Mouse (Mus musculus) c-Kit-positive CD71-positive TER-119-positive erythroid progenitor cells, embryonic 14.5 days (primary cell): Measurements from ENCODE around the gene Dhdh.
"Not testable (repeated sequence)": the region's sequence is repeated elsewhere in the genome, so short reads cannot be mapped to it uniquely, and the experiment has no call there.

Source experiments
- DNase-seq: peaks from one replicate; pipeline ENCODE4 v3.0.0-alpha.2; 2013; ENCODE audit warnings: low spot score

Dhdh gene

GRCm38 (mm10) chr7:45475291-45475969 lies 13.2 kb downstream of the Dhdh start:
- DNase-seq = no peak

- DNase-seq = peak; percentile 78
Observed at GRCm38 (mm10) chr7:45470869-45471268, 17.7 kb downstream of the Dhdh start.

DNA sequence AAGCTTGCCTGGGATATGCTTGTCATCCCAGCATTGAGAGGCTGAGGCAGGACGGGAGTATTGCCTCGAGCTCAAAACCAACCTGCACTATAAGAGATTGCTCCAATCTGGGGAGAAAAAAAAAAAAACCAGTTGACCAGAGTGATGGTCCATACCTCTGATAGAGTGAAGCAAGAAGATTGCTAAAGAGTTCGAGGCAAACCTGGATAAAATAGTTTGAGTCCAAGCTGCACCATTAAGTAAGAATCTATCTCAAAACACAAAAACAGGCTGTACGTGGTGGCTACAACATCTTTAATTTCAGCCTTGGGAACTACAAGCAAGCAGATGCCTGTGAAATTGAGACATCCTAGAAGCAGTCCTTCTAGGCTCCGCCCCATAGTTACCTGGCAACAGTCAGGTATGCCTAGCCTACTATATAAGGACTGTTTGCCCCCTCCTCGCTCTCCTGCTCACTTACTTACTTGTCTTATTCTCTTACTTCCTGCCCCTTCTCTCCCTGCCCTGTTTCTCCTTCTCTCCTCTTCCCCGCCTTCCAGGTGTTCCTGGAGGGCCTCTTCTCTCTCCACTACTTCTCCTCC lies 21.4 kb downstream of the Dhdh start:
- DNase-seq = no peak

- DNase-seq = peak; percentile 92
Observed at GRCm38 (mm10) chr7:45466283-45467089, 22.1 kb downstream of the Dhdh start, which contains the start of gene Bax. Gene Bax (minus strand): TSS chr7:45466898.

DNA sequence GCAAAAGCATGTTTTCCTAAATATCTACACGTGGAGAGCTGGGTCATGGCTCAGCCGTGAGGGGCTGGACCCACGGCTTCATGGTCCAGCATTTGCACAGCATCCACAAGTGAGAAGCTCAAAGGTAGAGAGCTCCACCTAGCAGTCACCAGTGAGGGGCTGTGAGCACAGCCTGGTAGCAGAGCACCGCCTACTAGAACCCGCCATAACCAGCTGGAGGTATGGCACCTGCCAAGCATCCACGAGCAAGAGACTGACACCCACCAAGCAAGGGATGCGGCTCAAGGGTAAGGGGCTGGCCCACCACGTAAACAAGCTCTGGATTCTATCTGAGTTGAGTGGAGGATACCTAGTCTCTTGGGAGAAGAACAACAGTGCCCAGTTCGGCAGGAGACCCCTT lies 23.1 kb downstream of the Dhdh start:
- DNase-seq = no peak

DNA sequence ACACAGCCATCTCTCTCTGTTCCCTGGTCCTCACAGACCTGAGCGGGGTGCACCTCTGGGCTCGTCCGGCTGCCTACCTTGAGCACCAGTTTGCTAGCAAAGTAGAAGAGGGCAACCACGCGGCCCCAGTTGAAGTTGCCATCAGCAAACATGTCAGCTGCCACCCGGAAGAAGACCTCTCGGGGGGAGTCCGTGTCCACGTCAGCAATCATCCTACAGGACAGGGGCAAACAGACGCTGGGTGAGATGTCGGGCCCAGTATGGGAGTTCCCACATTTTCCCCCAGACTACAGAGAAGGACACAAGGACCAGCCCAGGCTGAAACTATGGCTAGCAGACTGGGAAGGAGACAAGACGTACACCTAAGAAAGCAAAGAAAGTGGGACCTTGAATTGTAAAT lies 23.5 kb downstream of the Dhdh start:
- DNase-seq = no peak

GRCm38 (mm10) chr7:45463987-45464778 lies 24.4 kb downstream of the Dhdh start:
- no peak for DNase-seq

DNA sequence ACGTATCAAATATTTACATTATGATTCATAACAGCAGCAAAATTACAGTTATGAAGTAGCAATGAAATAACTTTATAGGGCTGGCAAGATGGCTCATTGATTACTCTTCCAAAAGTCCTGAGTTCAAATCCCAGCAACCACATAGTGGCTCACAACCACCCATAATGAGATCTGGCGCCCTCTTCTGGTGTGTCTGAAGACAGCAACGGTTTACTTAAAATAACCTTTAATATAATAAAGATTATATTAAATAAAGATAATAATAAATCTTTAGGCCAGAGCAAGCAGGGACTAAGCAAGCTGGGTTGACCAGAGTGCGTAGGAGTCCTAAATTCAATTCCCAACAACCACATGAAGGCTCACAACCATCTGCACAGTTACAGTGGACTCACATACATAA lies 25.7 kb downstream of the Dhdh start:
- not testable (repeated sequence) for DNase-seq

DNA sequence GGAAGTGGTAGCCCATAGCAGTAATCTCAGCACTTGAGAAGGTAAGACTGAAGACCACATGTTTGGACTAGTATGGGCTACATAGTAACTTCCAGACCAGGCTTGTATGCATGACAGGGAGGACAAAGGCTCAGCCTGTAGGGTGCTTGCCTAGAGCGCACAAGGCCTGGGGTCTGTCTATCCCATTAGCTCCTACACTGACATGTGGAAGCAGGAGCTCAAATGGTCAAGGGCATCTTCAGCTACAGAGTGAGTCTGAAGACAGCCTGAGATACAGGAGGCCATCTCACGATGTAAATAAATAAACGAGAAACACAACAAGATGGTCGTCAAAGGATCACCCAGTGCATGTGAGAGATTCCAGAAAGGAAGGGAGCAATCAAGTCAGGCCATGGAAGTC lies 26.3 kb downstream of the Dhdh start:
- DNase-seq = no peak

- no peak for DNase-seq
Observed at GRCm38 (mm10) chr7:45461781-45462180, 26.8 kb downstream of the Dhdh start.

GRCm38 (mm10) chr7:45461326-45461725 lies 27.3 kb downstream of the Dhdh start:
- no peak for DNase-seq

DNA sequence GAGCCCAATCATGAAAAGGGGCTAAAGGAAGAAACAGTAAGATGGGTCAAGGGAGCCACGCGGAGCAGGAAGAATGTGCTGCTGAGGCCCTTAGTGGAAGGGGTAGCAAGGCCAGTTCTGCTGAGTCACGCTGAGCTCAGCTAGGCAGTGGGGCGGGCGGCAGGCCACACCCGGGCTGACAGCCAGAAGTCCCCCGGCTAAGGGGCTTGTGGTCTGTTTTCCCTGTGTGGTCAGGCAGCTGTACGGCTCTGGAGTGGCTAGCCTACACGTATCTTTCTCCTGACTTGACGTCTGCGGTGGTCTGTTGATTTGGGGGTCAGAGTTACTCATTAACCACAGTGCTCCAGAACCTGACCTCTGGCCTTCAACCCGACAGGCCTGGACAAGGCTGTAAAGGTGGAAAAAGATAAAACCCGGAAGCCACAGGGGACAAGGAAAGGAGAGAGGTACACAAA lies 27.7 kb downstream of the Dhdh start:
- peak; percentile 88 for DNase-seq

DNA sequence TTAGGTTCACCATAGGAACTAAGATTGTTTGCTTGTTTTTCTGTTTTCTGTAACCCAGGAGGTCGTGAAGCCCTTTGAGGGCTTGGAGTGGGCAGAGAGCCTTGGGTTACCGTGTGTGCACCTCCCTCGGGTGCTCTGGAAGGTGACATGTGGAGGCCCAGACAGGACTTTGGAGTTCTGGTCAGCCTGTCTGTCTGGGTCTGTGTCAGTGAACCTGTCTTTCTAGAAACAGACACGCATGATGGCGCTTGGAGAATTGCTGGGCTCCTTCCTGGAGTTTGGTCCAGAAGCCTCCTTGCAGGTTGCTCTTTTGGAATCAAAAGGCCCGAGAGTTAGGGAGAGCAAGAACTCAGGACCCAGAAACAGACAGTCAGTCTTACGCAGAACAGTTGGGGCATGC lies 28.2 kb downstream of the Dhdh start:
- DNase-seq = no peak

DNA sequence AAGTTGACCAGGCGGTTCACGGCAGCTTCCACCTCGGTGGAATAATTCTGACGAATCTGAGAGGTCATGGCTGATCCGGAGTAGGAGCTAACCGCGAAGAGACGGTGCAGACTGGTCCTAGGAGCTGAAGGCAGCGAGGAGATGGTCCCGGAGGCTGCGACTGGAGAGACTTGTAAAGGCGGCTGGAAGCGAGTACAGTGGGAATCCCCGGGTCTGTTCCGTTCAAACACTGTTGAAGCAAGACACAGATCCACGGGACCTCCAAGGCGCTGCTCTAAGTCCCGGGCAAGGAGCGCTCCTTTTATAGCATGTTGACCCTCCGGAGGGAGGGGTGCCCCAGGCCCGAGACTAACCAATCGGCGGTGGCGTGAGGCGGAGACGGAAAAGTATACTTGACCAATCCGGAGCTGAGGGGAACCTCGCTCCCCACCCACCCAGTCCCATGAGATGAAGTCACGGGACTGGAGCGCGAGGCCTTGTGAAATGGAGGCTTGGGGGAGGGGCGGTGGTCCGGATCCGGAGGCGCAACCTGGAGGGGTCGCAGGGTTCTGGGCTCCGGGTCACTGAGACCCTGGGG lies 29.0 kb downstream of the Dhdh start, which contains the start of gene Ftl1:
Ftl1 (minus strand) TSS at position 321 of the 577 bp plus-strand sequence.
- peak; percentile 98 for DNase-seq

- peak; percentile 63 for DNase-seq
Observed at GRCm38 (mm10) chr7:45458748-45459563, 29.6 kb downstream of the Dhdh start.

- no peak for DNase-seq
Observed at GRCm38 (mm10) chr7:45457204-45458060, 31.2 kb downstream of the Dhdh start.

- no peak for DNase-seq
Observed at GRCm38 (mm10) chr7:45456721-45457203, 31.8 kb downstream of the Dhdh start.

DNA sequence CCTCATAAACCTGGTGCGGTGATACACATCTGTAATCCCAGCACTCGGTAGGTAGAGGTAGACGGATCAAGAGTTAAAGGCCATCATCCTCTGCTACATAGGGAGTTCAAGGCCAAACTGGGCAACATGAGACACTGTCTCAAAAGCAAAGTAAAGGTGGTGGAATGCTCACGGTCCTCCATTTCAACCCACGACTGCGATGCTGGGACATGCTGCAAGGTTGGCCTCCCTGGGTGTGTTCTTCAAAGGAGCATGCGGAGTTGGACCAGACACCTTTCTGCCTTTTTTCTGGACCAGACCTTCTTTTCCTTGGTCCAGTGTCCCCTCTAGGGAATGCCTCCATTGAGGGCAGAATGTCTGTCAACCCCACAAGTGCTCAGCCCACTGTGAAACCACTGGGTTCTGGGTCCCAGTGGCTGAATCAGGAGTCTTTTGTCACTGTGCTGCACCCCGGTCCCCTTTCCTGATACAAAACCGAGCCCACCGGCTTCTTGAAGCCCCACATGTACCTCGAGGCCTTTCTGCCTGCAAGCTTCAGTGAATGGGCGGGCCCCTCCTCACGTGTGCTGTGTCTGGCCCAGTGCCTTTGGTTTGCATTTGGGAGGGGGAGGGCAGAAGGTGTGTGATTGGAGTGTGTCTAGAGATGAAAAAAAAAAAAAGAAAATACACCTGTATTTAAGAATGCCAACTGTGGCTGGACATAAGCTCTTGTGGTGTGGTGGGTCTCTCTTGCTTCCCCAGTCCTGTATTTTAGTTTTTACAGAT lies 32.5 kb downstream of the Dhdh start:
- DNase-seq = no peak

DNA sequence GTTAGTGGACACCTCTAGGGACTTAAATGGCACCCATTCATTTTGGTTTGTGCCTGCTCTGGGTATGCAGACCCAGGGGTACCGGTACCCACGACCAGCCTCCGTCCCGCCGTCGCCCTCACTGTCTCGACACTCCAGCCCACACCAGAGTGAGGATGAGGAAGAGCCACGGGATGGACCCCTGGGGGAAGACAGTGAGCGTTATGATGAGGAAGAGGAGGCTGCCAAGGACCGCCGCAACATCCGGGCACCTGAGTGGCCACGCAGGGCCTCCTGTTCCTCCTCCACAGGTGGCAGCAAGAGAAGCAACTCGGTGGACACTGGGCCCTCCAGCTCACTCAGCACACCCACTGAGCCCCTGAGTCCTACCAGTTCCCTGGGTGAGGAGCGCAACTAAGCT lies 33.6 kb downstream of the Dhdh start:
- no peak for DNase-seq
